Mouse (Mus musculus) A20 (cell line): Measurements from ENCODE around the gene Grik3.

ENCODE experiments used
- DNase-seq: peaks from one replicate; pipeline ENCODE4 v3.0.0-alpha.2; 2011; ENCODE audit warnings: low read depth, low spot score

The Grik3 gene

GRCm38 (mm10) chr4:125640921-125641663 lies 150.6 kb downstream of the Grik3 start:
- DNase-seq, result no peak

- DNase-seq, result no peak
Observed at GRCm38 (mm10) chr4:125644581-125645568, 154.4 kb downstream of the Grik3 start.

DNA sequence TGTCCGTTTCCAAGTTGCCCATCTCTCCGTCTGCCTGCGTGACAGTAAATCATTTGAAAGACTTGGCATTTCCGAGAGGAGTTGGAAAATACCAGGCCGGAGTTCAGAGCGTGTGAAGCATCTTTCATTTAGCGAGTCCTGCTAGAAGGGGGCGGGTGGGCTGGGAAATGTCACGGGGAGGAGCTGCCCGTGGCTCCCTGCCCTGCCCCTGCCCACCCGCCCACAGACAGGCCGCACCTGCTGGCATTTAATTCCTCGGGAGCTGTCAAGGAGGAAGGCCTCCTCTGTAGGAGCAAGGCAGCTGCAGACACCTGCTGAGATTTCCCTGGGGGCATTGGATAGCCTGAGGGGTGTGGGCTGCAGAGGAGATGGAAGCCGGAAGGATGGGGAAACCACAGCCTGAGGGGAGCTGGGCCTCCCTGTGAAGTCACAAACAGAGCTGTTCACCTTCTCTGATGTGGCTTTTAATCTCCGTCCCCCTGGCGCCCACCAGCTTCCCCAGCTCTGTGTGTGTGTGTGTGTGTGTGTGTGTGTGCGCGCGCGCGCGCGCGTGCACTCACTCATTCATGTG lies 161.3 kb downstream of the Grik3 start:
- no peak for DNase-seq

DNA sequence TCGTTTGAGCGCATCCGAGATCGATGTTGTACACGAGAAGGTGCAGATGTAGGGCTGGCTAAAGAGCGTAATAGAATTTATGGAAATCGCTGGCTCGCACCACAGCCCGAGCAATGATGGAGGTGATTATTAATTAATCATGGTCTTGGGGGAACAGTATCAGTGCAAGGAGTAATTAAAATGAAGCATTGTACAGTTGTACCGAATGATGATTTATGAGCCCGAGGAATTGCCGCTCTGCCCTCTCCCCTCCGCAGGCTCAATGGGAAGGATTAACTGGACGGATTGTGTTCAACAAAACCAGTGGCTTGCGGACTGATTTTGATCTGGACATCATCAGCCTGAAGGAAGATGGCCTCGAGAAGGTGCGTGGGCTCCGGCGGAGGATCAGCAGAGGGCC lies 165.5 kb downstream of the Grik3 start:
- DNase-seq, result no peak

- no peak for DNase-seq
Observed at GRCm38 (mm10) chr4:125658376-125658775, 167.9 kb downstream of the Grik3 start.

- DNase-seq, result no peak
Observed at GRCm38 (mm10) chr4:125661982-125662381, 171.5 kb downstream of the Grik3 start.

- no peak for DNase-seq
Observed at GRCm38 (mm10) chr4:125663262-125663661, 172.8 kb downstream of the Grik3 start.

- DNase-seq, result no peak
Observed at GRCm38 (mm10) chr4:125665955-125666354, 175.5 kb downstream of the Grik3 start.

GRCm38 (mm10) chr4:125682007-125682406 lies 191.5 kb downstream of the Grik3 start:
- no peak for DNase-seq

DNA sequence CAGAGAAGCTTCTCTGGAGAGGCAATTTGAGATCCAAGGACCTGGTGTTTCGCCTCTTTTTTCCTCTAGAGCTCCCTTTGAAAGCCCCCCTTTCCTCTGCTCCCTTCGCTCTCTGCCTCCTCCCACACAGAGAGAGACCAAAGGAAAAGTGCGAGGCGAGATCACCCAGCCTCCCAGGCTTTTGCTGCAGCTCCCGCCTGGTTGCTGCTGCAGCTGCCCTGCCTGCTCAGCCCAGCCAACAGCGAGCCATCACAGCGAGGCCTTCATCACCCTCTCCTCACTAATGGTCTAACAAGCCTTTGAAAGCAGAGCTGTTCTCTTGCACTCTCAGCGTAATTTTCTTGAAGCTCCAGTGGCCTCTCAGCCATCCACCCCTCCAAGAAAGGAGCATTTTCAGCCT lies 196.6 kb downstream of the Grik3 start:
- DNase-seq, result no peak

DNA sequence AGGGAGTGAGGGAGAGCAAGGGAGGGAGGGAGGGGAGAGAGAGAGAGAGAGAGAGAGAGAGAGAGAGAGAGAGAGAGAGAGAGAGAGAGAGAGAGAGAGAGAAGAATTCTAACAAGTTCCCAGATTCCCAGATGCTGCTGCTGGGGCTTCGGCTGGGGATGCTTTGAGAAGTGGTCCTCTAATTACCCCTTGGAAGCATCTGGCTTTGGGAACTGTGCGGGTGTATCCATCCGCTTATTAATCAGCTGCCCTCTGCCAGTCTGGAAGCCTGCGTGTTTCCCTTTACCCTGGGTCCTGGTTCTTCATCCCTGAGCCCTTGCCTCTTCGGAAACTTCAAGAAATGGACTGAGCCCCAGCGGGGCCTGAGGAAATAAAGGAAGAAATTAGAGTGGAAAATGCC lies 204.9 kb downstream of the Grik3 start:
- no peak for DNase-seq

DNA sequence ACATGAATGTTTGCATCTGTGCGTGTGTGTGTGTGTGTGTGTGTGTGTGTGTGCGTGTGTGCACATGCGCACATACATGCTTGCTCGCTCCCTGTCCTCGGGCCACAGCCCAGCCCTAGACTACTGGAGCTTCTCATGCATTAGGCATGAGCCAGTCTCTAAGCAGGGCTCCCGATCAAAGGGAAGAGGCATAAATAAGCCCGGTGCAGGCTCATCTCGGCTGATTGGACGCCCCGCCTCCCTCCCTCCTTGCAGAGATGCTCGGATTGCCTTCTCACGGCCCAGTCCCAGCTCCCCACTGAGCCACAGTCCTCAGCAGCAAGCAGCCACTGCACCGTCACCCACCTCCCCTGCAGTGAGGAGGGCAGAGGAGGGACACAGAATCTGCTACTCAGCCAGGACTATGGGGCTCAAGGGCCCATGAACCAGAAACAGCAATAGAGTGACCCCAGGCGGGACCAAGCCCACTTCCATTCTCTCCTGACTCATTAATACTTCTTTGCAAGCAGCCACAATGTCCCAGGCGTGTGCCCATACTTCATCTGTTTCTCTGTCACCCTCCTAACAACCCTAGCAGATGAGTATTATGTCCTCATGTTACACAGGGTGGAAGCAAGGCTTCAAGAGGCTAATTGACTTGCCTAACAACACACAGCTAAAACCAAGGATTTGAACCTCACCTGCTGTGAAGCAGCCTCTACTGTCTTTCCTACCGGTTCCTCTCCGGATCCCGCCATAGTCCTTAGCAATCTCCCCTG lies 205.9 kb downstream of the Grik3 start:
- no peak for DNase-seq

DNA sequence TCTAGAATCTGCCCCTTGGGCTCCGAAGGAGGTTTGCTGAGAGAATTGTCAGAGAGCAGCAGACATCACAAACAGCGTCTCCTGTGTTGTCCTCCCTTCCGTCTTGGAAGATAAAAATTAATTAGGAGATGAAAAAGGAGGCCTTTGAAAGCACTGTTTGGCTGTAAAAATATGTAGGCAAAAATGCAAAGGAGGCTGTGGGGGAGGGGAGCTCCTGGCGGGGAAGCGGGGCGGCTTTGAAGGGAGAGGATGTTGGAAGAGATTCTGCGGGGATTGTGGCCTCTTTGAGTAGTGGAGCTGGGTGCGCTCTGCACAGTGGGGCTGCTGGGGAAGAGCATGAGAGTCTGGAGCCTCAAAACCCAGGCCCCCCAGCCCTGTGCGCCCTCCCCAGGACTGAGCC lies 207.1 kb downstream of the Grik3 start:
- DNase-seq, result no peak

- no peak for DNase-seq
Observed at GRCm38 (mm10) chr4:125699056-125699455, 208.6 kb downstream of the Grik3 start.

- no peak for DNase-seq
Observed at GRCm38 (mm10) chr4:125700331-125700730, 209.8 kb downstream of the Grik3 start.

DNA sequence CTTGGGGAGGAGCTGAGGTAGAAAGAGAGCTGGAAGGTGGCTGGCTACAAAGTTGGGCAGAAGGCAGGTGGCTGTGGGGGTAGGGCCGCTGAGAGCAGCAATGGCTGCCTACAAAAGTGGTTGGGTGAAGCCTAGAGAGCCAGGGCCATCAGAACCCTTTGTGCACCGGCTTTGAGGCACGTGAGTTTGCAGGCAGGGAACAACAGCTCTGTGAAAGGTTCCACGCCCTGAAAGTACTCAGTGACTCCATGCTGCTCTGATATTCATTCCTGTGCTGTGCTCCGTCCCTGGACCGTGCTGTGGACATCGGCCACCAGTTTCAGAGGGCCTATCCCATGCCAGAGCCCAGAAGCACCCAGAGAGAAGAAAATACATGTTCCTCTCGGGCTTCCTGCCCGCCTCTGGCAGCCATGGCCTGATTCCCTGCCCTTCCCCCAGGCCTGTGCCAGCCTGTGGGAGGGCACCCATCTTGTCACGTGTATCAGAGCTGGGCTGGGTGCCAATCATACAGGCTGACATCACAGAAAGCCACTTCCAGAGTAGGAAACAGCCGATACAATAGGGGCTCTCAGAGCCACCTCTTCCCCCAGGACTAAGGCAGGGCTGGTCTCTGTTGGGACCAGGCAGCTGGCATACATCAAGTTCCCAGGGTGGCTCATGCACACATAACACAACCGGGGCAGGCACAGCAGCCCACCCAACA lies 212.3 kb downstream of the Grik3 start:
- DNase-seq, result no peak

- DNase-seq, result peak; percentile 40
Observed at GRCm38 (mm10) chr4:125703310-125703690, 212.8 kb downstream of the Grik3 start.

DNA sequence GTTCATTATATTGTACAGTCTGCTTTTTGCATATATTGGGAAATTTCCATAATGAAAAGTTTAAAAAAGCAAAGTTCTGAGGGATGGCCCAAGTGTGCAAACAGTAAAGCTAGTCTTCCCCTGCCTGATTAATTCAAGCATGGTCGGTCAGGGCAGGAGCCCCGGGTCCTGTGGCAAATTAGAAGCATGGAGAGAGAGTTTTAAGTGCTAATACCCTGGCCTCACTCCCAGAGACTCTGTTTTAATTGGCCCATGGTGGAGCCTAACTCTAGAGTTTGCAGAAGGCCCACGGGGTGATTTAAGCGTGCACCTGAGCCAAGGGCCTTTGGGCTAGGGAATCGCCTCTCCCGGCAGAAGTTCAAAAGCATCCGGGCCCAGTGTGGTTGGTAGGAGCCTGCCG lies 215.2 kb downstream of the Grik3 start:
- DNase-seq, result no peak

DNA sequence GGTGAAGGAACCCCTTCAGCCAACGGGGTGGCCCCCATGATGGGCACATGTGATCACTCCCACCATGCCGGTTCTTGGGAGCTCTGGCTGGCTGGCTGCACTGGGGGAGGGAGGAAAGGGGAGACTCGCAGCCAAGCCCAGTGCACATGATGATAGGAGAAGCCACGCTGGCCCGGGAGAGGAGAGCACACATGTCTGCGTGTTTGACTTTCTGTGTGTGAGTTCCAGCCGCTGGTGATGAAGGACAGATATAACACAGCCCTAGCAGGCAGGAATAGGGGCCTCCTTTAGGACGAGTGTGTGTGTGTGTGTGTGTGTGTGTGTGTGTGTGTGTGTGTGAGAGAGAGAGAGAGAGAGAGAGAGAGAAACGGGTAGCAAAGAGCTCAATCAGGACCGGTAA lies 219.2 kb downstream of the Grik3 start:
- DNase-seq, result no peak

GRCm38 (mm10) chr4:125717881-125718280 lies 227.4 kb downstream of the Grik3 start:
- DNase-seq, result no peak
